Mouse (Mus musculus) embryo, embryonic 11.5 days (tissue): ENCODE data around the gene Itga2b.
"Not testable (repeated sequence)": the region's sequence is repeated elsewhere in the genome, so short reads cannot be mapped to it uniquely, and the experiment has no call there.

ENCODE experiments used
- DNase-seq: peaks from one replicate; pipeline ENCODE4 v3.0.0-alpha.2; 2012; ENCODE audit warnings: low read depth, low spot score

The Itga2b gene

DNA sequence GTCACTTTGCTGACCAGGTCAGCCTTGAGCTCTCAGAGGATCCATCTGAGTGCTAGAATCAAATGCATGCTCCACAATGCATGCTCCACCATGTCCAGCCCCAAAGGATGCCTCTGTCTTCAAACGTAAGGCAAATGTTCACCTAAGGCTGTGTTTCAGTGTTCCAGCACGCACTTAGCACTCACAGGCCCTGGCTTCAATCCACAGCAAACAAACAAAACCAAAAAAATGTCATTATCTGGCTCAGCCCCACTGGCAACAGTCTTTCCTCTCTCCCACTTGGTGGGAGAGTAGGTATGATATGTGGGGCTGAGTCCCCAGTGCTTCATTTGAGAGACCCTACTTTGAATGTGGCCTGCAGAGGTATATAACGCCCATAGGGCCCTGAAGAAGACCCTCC lies 58.9 kb downstream of the Itga2b start:
- DNase-seq = no peak

DNA sequence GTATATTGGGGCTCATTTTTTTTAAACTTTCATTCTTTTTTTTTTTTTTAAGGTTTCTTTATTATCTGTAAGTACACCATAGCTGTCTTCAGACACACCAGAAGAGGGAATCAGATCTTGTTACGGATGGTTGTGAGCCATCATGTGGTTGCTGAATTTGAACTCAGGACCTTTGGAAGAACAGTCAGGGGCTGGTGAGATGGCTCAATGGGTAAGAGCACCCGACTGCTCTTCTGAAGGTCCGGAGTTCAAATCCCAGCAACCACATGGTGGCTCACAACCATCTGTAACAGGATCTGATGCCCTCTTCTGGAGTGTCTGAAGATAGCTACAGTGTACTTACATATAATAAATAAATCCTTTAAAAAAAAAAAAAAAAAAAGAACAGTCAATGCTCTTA lies 59.6 kb downstream of the Itga2b start:
- not testable (repeated sequence) for DNase-seq

DNA sequence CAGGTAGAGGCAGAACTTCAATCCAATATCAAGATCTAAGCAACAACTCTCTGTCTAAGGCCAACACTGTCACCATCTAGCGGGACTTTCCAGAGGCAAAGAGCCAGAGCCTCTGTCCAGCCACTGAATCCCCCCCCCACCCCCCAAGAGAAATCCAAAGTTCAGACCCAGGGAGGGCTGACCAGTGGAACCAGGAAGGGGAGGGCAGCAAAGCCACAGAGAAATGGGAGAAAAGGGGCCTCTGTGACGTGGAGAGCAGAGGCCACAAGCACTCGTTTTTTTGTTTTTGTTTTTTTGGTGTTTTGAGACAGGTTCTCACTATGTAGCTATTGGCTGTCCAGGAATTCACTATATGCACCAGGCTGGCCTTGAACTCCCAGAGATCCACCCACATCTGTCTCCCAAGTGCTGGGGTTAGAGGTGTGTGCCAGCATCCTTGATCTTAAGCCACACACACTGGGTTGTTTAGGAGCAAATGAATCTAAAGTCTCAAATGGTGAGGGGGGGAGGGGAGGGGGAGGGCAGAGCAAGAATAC lies 60.1 kb downstream of the Itga2b start:
- DNase-seq = no peak

DNA sequence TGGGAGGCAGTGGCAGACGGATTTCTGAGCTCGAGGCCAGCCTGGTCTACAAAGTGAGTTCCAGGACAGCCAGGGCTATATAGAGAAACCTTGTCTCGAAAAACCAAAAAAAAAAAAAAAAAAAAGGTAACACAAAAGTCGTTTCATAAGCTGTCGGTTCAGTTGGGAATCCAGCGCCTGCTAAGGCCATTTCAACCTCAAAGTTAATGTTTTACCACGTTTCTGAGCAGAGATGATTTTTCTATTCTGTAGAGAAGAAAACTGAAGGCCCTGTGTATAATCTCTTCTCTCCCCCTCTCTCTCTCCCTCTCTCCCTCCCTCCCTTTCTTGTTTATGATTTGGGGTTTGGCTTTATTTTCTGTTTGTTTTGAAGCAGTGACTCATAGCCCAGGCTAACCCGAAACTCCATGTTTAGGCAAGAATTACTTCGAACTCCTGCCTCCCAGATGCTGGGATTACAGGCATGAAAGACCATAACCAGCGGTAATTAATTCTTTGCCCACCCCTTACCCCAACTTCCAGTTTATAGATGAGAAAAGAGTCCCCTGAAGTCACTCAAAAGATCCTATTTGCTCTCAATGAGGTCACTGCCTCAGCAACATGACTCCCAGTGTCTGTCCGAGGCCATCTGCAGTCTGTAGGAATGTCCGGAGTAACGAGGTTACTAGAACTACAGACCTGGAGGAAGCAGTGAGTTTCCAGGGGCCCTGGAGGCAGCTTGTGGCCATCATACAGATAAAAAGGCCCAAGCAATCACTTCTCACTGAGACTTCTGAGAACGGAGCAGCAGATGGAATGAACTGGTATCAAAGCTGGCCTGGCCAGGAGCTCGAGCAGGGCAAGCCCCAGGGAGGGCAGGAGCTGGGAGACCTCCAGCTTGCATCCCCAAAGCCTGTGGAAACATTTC lies 60.8 kb downstream of the Itga2b start:
- no peak for DNase-seq

DNA sequence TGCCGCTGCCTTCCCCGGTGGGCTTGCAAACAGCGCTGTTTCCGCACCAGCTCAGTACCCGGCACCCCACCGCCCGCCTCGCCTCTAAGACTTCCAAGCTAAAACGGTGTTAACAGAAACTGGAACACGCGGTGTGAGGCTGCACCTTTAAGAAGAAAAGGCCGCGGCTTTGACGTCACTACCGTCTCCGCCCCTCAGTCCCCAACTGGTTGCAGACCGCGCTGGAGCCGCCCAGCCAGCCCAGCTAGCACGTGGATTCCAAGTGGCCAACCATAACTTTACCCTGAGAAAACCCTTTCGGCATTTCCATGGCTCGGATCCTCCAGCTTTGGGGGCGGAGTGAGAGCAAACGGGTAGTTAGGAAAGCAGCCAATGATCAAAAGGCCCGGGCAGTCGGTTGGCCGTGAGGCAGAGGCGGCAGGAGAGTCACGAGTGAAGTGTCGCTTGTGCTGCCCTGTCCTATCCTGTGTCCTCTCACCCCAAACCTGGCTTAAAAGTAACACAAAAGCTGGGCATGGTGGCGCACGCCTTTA lies 61.5 kb downstream of the Itga2b start:
- DNase-seq = peak; percentile 98

DNA sequence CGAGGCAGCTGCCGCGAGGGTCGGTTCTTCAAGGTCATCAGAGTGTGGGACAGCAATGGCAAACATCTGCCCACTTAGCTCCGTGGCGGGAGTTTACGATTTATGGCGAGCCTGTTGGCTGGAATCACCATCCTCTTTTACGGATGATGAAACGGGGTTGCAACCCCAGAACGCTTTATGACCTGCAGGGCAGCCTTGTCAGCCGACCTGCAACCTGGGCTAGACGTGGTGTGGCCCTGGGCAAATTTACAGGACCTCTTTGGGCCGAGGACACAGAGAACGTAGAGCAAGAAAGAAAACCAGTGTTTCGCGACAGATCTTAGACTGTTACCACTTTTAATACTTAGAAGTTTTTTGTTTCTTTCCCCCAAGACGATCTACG lies 62.1 kb downstream of the Itga2b start, which contains the start of gene Slc25a39:
Gene Slc25a39, minus strand, starts transcription at position 113 of the 382 bp plus-strand sequence.
- no peak for DNase-seq

DNA sequence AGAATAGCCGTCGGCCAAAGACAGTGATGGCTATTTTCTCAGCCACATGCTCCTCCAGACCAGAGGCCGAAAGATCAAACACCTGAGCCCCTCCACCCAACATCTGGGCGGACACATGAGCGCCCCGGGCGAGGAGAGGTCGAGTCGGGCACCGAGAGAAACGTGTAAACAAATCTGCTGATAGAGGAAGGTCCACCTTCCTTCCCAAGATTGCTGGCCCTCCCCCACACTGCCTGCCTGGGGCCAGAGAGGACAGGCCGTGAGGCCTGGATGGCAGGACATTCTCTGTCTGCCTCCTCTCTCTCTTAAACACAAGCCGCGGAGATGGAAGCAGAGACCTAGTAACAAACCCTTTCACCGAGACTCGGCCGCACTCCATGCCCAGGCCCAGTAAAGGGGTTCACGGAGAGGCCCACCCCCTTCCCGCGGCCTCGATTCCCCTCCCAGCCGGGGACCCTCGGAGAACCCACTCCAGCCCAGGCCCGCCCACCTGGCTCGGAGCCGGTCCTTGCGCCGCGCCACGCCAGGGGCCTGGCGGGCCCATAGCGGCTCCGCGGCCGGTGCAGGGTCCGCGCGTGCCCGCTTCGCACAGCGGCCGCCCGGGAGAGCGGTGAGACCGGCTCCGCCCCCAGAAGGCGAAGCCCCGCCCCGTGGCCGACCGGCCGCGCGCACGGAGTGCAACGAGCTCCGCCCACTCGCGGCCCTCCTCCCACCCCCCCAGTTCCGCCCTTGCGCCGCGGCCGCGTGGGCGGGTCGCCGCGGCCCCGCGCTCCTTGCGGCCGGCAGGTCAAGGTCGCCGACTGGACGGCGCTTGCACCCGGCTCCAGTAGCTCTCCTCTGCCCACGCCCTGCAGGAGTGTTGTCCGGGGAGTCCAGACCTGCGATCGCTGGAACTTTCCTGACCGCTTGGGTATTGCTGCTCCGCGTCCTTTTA lies 62.8 kb downstream of the Itga2b start:
- DNase-seq = peak; percentile 86

DNA sequence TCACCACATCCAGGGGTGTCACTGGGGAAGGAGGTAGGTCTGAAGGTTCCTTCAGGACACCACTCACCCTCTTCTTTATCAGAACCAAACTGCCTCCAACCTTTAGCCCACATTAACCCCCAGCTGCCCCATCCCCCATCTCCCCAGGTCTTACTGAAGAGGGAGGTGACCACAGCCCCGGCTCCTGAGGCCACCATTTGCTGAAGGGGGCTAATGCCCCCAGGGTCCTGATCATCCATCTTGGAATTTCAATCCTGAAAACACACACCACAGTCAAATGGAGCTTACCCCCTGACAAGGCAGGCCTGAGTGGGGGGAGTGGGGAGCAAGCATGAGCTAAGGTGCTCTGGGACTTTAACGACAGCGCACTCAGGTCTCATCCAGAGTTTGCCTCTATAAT lies 63.5 kb downstream of the Itga2b start:
- no peak for DNase-seq

DNA sequence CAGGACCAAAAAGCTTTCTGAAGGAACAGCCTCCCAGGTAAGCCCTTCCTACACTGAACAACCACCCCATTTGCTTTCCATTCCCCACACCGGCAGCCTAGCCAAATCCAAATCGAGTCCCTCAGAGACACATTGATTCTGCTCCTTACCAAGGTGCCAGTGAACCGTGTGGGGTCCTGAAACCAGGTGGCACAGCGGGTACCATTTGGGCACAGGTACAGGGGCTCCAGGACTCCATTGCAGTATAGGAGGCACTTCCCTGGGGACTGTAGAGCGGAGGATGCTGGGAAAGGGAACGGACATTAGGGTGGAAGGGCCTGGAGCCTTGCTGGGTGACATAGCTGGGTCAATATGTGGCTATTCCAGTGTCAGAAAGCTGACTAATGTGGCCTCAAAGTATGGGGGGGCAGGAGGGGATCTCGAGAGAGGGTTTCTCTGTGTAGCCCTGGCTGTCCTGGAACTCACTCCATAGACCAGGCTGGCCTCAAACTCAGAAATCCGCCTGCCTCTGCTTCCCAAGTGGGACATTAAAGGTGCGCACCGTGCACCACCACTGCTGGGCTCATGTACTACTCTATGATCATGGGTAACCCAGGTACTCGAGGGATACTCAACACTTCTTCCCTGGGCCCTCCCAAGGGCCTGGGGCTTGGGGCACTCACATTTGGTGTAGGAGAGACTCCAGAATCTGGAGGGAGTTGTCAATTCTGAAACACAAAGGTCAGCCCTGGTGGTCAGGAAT lies 64.2 kb downstream of the Itga2b start:
- no peak for DNase-seq

DNA sequence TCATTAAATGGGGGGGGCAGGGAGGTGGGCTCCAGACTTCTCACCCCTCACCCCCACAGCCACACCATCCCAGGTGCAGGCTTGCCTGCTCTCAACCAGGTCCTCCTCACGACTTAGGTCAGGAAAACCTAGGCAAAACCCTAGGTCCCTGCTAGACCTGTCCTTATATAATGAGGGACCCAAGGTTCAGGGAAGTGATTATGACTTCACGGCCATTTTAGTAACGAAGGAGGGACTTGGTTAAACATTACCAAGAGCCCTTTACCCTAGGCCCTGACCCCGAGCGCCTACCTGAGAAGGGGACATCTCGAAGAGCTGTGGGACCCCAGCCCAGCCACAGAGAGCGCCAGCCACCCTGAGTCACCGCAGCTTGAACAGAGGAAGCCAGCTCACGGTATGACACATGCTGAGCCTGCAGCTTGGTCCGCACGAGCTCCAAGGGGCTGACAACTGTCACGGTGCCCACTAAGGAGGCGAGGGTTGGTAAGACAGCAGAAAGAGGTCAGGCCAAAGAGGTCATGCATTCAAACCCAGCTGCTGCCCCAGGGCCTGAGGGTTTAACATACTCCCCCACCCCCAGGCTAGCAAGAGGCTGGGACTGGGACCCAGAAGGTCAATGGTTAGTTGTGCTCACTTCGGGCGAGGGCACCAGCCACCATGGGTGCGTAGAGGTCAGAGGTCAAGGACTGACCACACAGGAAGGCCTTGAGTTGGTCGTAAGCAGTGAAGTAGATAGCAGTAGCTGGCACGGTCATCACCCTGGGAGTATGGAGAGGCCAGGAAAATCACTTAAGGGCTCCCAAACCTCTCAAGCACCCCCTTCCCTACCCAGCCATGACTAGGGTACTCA lies 65.5 kb downstream of the Itga2b start:
- no peak for DNase-seq

DNA sequence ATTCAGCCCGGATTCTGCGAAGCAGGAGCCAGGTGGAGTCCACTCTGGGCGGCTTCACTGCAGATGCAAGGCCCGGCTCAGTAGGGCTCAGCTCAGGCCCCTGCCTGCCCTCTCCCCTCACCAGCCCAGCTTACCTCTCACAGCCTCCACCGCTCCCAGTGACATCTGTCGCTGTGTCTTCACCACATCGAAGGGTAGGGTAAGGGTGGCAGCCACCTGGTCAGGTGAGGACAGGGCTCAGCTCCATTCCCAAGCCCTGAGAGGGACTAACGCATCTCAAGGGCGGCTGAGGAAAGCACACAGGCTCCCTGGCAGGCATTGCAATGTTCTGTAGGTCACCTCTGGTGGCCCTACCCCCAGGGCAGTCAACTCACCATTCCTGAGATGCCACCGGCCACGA lies 66.3 kb downstream of the Itga2b start:
- DNase-seq = no peak
